Mouse (Mus musculus) kidney, postnatal 4 days (tissue): ENCODE measurements around the gene Gid8.
"Not testable (repeated sequence)": the region's sequence is repeated elsewhere in the genome, so short reads cannot be mapped to it uniquely, and the experiment has no call there.

Experiments used
- DNase-seq, 2 experiments: peaks; one replicate each; pipeline ENCODE4 v3.0.0; 2021; ENCODE audit warnings: mixed read lengths in 2 of 2

Gid8 gene

DNA sequence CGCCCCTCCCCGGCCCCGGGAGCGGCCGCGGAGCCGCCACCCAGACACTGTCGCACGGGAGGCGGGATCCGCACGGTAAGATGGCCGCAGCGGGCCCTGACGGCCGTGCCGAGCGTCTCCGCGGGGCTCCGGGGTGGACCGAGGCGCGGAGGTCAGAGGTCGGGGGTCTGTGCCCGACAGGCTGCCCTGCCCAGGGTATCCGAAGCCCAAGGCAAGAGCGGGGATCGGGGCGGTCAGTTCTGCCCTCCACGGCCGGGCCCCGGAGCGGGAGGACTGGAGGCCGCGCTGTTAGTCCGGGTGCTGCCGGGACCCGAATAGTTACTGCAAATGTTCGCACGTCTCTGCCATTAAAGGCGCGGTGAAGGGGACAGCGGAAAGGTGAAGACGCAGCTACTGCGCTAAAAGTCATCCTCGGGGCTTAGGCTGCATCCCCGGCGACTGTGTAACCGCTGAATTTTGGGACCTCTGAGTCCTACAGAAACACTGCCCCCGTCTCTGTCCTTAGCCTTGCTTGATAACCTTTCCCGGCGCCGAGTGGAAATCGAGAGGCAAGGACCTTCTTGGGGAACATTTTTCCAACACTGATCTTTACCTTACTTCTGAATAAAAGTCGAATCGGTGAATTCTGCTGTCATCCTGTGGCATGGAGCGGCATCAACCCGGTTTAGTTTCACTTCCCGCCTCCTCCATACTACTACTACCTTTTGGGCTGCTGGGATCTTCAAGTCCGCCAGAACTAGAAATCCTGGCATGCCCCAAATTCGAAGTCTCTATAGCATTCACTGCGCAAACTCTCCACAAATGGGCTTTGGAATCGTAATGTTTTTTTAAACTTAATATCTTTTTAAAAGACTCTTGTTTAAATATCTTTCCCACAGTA, 599 bp downstream of the Gid8 start:
- no peak for DNase-seq

DNA sequence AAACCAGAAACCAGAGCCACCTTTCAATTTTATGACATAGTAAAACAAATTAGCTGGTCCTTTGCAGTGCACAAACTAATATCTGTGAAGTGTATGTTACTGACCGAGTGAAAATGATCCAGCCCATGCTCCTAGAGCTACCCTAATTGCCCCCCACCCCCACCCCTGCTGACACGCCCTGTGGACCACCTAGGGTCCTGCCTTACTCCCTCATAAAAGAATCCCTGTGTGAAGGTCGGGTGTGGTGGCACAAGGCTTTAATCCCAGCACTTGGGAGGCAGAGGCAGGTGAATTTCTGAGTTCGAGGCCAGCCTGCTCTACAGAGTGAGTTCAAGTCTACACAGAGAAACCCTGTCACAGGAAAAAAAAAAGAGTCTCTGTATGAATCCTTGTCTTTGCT, 1.6 kb downstream of the Gid8 start:
- DNase-seq = no peak

DNA sequence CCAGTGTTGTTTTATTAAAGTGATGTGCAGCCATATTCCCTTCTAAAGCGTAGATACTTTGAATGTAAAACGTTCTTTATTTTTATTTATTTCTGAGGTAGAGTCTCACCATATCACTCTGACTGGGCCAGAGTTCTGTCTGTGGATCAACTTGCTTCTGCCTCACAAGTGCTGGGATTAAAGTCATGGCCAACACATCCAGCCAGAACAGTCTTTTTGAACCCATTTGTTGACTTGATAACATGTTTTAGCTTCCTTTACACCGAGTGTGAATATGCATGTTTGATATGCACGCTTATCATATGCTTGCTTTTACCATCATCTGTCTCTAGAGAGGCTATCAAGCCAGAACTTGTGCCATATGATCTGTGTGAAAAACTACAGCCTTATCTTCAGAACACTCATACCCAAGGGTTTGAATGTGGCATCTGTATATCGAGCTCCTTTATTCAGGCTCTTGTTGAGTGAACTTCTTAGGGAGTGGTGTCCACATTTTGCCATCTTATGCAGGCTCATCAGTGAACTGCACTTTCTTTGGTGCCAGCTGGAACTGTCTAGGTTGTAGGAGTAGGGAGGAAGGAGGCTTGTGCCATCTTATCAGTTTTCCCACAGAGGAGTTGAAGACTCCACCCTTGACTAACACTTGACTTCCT, 2.2 kb downstream of the Gid8 start:
- no peak for DNase-seq

DNA sequence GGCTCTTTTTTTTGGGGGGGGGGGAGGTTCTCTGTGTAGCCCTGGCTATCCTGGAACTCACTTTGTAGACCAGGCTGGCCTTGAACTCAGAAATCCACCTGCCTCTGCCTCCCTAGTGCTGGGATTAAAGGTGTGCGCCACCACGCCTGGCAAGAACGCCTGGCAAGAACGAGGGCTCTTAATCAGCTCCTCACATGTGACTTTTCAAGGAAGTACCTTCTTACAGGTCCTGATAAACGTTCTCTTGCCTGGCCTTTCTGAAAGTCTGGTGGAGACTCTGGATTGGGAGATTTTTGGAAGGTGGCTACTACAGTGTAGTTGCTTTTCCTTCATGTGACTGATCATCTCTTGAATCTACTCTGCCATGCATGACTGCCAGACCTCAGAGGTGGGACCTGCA, 12.8 kb downstream of the Gid8 start:
- DNase-seq = not testable (repeated sequence)

DNA sequence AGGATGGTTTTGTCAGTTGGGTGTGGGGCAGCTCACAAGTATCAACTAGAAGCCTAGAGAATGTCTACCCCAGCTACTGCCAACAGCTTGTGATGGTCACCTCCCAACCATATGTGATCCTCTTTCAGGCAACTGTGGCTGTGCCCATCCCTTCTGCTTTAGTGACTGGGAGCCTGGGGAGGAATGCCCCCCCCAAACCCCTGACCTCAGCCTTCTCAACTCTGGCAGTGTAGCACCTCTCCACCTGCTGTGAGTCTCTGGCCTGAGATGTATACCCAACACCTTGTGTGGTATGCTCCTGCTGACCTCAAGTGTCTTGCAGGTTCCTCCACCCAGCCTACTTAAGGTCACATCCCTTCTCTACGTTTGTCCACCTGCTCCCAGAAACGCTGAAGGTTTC, 13.9 kb downstream of the Gid8 start:
- DNase-seq = no peak

DNA sequence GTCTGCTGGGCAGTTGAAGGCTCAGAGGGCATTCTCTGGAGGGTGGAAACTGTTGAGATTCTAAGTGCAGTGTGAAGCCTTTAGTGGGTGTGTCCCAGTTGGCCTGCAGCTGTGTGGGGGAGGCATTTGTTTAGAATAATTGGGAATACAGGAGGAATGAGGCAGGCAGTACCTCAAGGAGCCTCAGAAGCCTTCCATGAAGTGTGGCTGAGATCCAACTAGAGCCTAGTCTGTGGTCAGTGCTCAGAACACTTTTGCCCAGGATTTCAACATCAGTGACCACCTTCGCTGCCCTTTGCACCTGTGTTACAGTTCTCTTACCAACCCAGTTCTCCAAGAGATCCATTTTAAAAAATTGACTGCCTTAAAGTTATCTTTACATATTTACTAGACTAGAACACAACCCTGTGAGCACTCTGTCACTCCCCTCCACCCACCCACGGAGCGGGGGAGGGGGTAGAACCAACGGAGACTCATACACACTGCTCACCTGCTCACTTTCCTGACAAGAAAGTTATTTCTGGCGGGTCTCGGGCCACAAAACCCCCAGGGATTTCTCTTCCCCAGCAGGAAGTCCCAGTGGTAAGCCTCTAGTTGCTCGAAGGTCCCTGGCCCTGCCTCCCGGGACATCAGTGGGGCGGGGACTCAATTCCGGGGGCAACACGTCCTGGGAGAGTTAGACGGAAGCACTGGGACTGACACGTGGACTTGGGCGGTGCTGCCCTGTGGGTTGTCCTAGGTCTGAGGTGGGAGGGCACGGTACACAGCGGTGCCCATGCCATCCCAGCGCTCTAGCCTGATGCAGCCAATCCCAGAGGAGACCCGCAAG, 14.9 kb downstream of the Gid8 start, which contains the start of gene Slc17a9:
Slc17a9 (plus strand) TSS at position 679 of the 829 bp plus-strand sequence.
- DNase-seq = peak; percentile 63 to 76

DNA sequence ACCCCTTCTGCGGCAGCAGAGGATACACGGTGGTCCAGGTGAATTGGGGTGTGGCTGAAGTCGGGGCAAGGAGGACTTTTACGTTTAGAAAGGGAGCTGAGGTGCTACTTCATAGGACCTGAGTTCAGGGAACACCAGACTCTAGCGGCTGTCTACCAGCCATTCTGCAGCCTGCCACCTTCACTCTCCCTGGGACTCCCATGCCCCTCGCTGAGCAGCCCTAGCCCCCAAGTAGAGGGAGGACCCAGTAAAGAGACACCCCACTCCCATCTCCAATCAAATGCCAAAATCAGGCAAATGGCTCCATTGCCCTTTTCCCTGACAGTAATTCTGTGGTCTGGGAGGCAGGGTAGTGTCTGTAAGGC, 15.5 kb downstream of the Gid8 start:
- no peak for DNase-seq

DNA sequence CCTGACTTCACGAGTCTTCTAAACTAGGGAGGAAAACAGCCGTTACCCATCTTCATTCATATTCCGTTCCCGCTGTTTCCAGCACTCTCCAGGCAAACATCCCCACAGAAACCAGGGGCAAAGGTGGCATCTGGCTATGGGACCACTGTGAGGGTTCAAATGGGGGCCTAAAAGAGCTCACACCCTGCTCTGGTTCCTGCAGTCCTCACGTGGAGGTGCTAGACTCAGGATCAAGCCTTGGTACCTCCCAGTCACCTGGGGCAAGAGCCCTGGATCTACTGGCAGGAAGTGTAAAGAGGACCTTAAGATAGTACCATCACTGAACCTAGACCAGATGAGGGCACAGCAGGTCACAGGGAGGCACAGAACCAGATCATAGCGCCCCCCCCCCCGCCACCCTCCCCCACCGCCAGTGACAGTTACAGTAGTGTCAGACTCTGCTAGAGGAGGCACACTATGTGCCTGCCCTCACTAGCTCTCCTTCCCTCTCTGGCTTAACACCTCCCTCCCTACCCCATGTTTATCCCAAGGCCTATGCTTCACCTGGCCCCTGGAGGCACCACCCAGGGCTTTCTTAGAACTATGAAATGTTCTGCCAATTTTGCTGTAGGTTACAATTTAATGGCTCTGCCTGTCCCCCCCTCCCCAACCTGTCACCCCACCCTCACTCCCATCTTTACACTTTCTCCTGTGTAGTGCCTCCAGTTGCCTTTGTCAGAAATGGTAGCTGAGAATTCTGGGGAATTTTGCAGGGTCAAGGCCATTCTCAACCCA, 16.1 kb downstream of the Gid8 start:
- no peak for DNase-seq

DNA sequence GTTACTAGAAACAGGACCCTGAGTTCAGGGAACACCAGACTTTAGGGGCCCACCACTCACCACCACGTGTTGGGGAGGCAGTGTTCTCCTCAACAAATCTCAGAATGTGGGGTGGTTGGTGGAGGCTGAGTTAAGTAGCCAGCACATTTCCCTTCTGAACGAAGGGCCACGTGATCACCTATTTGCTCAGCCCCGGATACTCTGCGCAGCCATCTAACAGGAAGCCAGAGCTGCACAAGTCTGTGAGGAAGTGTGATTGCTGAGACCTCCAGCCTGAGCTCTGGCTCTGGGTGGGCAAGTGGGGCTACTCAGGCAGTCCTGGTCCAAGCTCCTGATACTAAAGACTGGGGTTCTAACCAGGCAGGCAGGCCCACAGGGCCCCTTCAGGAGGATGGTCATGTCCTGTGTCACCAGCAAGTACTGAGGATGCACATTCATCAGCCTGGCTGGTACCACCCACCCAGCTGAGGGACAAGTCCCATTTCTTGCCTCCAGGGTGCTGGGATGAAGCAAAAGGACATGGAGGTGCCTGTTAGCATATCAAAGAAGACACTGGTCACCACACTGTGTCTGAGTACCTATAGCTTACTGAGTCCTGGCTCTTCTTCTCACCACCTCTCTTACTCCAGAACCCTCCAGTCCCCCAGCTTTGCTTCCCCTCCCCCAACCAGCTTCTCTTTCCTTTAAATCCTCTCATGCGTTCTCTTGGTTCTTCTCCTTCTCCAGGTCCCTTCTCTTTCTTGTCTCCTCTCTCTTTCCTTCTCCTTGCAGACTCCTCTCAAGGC, 16.9 kb downstream of the Gid8 start:
- DNase-seq = no peak

DNA sequence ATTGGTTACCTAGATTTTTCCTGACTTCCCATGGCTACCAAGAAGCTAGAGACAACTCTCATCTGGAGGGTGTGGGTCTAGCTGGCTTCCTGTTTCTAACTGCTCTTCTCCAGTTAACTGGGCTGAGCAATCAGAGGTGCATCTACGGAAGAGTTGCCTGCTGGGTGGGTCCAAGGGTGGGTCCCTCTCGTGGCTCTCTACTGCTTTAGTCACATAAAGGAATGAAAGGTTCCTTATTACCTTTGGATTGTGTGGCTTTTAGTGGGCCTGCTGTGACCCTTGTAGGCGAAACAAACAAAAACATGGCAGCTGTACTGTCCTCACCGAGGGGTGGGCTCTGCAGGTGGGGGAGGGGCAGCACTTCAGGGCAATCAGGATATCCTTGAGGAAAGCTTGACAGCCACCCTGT, 17.7 kb downstream of the Gid8 start:
- no peak for DNase-seq

DNA sequence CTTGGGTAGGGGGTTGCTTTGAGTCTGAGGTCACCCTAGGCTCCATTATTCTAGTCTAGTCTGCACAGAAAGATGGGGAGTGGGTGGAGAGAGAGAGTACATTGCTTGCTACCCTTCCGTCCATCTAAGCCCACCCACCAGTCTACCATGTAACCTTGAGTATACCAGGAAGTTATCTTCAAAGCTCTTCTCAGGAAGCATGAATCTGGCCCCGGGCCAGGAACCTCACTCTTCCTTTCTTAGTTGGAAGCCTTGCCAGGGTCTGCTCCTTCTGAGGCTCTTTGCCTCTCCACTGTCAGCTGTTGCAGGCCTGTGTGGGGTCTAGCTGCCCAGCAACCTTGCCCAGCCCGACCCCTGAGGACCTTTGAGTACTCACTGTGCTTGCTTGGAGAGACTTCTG, 21.1 kb downstream of the Gid8 start:
- DNase-seq = peak; percentile 35 to 37

DNA sequence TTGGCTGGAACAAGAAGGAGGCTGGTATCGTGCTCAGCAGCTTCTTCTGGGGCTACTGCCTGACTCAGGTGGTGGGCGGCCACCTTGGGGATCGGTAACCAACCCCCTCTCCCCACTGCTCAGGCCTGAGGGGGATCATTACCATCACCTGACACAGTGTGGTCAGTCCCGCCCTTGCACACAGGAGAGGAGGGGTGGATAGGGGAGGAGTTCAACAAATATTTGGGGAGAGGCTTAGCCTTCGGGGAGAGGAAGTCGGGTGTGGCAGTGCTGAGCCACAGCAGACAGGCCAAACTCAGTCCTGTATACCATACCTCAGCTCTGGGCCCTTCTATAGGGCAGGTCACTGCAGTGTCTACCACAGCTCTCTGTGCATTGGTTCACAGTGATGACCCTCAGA, 22.1 kb downstream of the Gid8 start:
- no peak for DNase-seq

DNA sequence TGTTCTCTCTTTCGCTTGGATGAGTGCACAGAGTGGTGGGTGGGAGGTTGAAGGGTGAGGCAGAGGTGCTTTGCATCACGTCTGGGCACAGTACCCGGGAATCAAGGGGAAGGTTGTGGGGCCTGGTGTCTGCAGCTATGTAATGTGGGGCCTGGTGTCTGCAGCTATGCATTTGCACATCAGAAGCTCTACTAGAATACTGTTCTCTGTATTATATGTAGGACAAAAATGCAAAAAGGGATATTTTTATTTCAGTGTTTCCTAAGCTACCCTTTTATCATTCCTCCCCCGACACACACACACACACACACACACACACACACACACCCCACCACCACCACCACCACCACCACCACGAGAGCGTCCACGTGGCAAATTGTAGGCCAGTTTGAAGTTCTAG, 25.3 kb downstream of the Gid8 start:
- no peak for DNase-seq

DNA sequence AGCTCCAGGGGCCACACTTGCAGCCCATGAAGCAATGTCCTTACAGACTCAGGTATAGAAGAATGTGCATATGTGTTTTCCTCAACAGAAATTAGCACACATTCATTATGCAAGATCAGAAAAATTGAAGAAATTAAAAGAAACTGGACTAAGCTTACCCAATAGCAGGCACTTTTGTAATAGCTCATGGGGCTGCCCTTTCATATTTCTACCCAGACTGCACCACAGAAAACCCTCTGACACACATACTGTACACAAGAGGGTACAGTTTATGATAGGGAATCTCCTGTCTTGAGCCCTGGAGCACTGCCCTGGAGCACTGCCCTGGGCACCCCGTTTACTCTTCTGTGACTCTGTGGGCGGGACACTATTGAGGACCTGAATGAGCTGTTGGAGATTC, 28.1 kb downstream of the Gid8 start:
- DNase-seq = no peak

DNA sequence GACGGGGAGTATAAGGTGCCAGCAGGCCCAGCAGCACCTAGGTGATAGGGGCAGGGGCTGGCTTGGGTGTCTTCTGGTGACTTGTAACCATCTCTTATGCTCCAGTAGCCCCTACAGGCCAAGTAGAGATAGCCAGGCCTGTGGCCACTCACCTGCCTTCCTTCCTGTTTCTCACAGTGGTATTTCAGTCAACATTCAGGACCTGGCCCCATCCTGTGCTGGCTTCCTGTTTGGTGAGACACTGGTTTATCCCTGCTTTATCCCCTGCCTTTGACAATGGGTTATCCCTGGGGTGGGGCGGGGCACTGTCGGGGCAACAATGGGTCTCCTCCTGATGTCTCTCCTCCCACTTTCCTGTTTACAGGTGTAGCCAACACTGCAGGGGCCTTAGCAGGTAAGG, 30.4 kb downstream of the Gid8 start:
- DNase-seq = no peak

DNA sequence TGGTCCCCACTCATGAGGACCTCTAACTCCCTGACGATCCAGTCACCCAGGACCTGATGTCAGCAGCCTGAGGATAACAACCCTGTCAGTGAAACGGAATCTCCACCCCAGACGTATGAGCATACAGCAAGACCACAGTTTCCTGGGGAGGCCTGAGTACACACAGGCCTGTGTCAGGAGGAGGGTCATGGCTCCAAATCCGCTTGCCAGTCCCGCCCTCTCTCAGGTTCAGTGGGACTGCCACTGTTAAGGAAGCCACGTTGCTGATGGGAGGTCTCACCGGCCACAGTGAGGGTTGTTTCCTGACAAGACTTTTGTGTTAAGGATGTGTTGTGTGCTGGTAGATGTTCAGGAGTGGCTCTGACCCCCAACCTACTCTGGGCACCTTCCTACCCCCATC, 31.5 kb downstream of the Gid8 start:
- no peak for DNase-seq

DNA sequence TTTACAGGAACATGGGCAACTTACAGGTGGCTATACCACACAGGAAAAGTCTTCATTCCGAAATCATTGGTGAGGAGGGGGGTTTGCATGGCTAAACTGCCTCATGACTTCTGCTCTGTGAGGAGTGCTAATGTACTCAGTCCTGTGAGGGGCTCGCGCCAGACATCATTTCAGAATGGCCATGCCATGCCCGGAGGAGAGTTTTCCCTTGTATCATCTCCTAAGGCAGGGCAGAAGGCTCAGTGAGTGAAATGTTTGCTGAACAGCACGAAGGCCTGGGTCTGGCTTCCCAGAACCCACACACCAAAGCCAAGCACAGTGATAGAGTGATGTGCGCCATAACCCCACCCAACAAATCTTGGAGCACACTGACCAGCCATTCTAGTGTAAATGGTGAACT, 32.9 kb downstream of the Gid8 start:
- no peak for DNase-seq

DNA sequence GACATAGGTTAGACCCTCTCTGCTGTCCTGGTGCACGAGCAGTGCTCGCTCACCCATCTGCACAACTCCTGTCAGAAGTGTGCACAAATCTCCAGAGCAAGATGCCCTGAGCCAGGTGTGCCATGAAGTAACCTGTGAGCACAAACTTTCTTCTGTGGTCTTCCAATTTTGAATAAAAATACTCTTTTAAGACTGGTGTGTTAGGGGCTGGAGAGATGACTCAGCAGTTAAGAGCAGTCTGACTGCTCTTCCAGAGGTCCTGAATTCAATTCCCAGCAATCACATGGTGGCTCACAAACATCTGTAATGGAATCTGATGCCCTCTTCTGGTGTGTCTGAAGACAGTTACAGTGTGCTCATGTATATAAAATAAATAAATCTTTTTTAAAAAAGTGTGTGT, 33.4 kb downstream of the Gid8 start:
- DNase-seq = no peak

DNA sequence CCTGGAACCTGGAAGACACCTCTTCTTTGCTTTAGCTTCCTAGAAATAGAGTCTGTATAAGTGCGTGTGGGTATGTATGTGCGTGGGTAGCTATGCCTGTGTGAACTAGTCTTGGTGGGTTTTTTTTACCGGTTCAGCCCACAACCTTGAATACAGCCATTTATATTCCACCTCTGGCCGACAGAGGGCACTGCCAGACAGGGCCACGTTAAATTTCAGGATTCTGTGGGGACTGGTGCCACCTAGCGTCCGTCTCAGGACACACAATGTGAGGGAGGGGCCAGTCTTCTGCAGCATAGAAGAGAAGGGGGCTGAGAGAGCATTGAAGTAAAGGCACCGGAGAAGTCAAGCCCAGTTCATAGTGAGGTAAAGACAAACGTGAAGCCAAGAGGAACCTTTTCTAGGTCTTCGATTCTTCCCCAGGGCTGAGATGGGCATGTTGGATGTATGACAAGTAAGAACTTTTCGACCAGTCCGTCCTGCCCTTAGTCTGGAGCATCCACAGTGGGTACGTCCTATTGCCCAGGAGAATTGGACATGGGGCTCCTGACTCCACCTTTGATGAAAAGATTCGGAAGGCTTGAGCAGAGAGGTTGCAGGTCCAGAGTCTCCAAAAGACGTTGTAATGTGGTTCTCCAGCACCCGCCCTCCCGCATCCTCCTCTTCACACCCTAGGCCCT, 35.5 kb downstream of the Gid8 start:
- peak; percentile 92 for DNase-seq

DNA sequence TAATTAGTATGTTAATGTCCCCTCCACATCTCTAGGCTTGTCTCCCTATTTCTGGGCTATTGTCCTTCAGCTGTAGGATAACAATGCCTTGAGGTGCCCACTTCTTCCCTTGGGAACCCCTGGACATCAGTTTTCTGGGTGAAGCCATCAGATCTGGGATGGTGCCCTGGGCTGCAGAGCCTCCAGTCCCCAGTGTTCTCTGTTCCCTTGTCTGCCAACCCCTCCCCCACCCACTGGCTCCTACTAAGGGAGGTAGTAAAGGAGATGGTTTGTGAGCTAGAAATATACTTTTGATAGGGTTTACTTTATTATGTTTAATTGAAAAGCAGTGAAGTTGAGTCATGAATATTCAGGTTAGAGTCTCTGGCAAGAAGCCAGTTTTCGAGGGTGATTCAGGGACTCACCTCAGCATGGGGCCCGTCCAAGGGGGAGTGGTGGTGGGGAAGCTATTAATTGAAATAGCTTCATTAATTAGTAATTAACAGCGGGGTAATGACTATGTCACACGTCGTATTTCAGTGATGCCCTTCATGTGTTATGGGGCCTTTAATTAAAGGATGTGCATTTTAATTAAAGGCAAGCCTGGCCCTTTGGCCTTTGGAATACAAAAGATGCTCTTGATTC, 36.8 kb downstream of the Gid8 start:
- no peak for DNase-seq

DNA sequence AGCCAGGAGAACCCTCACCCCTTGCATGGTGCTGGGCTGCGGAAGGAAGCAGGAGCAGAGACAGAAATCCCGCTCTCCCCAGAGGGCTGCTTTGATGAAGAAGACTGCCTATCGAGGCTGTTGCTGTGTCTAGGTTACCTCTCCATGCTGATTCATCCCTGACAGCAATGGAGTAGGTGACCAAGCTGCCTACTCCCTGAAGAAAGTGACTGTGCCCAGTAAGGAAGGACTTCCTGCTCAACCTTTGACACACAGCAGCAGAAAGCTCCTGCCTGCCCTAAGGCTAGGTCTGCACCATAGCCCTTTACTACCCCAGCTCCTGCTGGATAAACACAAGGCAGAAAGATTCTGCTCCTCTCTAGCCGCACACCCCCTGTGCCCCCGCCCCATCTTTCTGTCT, 39.0 kb downstream of the Gid8 start:
- no peak for DNase-seq
